Mouse (Mus musculus) kidney, postnatal 10 days (tissue): ENCODE results near the gene Lyzl6.

Experiments
- DNase-seq: peaks from one replicate; pipeline ENCODE4 v3.0.0; 2021; ENCODE audit warnings: mixed read lengths

Lyzl6 gene

DNA sequence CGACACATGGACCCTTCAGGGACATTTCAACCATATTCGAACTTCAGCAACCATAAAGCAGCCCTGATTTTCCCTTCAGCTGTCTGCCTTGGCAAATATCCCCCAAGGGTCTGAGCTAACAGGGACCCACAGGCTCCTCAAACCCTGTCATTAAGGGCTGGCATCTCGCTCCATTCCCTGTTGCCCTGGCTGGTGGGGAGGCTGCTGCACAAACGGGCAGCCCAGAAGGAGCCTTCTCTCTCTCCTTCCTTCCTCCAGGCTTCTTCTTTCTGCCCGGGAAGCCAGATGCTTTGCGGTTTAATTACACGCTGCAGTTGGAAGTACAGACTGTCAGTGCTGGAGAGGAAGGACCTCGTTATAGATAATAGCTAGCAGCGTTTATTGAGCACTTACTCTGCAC, 4.5 kb upstream of the Lyzl6 start:
- no peak for DNase-seq

DNA sequence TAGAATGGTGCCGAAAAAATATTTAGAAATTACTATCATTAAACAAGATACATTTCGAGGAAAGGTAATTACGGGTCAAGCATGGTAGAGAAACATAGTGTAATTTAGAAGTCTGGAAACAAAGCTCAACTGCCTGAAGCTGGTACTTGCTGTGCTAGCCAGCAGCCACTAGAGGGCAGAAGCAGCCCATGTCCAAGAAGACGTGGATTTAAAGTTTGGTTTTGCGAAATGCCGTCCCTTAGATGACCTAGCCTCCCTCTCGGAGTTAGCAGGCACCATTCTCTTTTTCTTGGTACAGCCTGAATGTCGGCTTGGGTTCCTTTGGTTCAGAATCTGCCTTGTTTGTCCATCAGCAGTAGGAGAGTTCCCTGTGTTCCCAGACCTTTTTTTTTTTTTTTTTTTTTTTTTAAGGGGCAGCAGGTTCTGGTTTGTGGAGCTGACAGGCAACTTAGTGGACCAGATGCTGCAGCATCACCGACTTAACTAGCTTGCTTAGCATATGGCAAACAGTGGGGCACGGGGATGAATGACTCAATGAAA, 787 bp upstream of the Lyzl6 start:
- DNase-seq: peak; percentile 76

DNA sequence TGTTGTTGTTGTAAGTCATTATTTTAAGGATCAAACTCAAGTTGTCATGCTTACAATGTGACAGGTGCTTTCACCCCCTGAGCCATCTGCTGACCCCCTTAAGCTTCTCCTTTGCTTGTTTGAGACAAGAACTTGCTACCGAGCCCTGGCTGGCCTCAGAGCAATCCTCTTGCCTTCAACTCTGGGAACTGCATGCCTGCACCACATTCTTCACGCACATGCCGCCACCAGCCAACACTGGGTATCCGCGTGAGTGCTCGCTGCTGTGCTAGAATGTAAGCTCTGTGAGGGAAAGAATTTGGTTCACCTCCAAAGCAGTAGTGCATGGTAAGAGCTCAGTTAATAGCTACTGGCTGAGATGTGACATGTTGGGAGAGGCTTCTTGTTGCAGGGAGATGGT, 2.4 kb downstream of the Lyzl6 start:
- DNase-seq: no peak

DNA sequence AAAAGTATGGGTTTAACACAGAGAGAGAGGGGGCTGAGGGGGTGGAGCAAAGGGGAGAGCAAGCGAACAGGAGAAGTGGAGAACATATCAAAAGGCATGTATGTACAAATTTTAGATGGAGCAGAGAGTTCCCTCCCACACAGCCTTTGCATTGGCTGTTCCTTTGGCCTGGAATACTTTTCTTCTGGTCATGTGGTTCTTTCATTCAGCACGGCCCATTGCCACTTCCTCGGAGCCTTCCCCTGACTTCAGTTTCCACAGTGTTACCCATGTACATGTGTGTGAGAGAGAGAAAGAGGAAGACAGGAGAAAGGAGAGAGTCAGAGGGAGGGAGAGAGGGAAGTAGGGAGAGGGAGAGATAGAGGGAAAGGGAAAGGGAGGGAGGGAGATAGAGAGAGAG, 3.2 kb downstream of the Lyzl6 start:
- DNase-seq: no peak

DNA sequence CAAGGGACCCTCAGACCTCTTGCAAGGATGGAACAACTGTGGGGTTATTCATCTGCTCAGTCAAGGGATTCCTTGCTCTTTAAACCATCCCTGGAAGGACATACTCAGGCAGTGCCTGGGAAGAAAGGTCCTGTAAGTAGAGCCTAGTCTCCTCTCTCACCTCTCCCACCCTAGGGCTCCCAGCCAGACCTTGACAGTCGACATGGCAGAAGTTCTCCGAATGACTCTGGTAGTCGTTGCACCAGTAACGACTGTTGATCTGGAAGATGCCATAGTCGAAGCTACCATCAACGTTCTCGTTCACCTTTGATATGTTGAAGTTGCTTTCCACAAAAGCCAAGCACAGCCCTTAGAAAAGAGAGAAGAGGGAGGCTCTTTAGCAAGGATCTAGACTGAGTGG, 3.9 kb downstream of the Lyzl6 start:
- DNase-seq: no peak

DNA sequence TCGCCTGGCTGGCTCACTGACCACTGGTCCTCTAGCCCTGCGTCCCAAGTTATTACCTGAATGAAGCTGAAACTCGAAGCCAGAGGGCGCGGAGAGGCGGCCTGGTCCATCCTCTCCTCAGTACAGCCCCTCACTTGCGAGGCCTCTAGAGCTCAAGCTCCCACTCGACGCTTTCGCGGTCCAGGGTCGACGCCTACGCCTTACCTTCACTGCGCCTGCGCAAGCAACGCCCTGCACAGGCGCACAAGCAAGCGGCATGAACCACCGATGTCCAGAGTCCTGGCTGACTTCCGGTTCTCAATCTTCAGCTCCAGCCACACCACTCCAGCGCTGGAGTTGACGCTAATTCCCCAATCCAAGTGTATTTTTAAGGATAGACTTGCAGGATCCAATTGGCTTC, 11.2 kb downstream of the Lyzl6 start:
- no peak for DNase-seq

DNA sequence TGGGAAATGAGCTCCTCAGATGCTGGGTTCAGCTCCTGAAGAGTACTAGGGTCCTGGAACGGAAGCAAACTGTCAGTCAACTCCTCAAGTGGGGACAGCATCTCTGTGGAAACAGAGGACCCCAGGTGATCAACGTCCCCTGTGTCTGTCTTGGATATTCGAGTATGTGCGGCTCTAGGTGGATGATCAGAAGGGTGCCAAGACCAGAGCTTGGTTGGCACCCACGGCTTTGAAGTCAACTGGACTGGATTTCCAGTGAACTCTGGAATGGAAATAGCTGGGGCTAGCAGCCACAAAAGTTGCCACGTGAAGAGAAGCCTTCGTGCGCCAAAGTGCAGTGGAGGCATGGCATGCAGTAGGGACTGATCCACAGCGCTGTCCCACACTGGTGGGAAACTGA, 17.6 kb downstream of the Lyzl6 start, which contains the start of gene Gm884:
Gene Gm884, minus strand, starts transcription at position 101 of the 400 bp plus-strand sequence.
- DNase-seq: no peak

DNA sequence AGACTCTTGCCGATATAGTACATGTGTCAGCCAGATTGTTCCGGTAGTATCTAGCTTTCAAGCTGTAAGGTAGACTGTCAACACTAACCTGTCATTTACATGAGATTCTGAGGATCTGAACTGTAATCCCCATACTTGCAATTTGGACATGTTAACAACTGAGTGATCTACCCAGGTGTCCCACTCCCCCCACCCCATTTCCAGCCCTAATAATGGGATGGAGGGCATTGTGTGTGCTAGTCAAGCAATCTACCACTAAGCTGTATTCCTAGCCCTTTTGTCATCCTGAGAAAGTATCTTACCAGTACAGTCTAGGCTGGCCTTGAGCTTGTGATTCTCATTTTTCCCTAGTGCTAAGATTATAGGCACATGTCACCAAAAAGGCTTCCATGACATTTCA, 27.9 kb downstream of the Lyzl6 start:
- DNase-seq: no peak

DNA sequence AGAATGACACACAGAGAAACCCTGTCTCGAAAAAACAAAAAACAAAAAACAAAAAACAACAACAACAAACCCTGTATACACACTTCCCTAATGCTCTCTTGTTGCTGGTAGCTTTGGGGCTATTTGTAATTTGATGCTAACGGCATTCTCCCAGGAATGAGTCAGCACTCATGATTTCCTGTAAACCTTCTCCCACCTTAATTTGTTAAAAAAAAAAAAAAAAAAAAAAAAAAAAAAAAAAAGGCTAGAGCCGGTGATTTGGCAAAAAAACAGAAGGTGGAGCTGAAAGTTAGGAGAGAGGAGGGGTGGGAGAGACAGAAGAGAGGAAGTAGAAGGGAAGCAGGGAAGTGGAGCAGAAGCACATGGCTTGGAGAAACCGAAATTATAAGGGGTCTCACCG, 32.1 kb downstream of the Lyzl6 start:
- no peak for DNase-seq
